Mouse (Mus musculus) G1E (cell line): ENCODE results near the gene Itpa.

Experiments
- CTCF ChIP-seq: IDR thresholded peaks from 2 replicates; pipeline ENCODE4 v1.5.1; 2012; ENCODE audit warnings: low read depth, low read length, inconsistent platforms, mixed read lengths
- GATA2 ChIP-seq: IDR thresholded peaks from 2 replicates; pipeline ENCODE4 v1.6.1; 2012; ENCODE audit warnings: low read depth, low read length, inconsistent platforms, borderline replicate concordance
- TAL1 ChIP-seq: conservative IDR thresholded peaks from 2 replicates; pipeline ENCODE4 v1.6.1; 2012; ENCODE audit warnings: low read depth, low read length, inconsistent platforms, mixed read lengths

GRCm38 (mm10) chr2:130730746-130731145 lies 63.3 kb downstream of the Itpa start:
- no peak for TF ChIP-seq CTCF
- TF ChIP-seq TAL1, result no peak
- TF ChIP-seq GATA2, result no peak
